Mouse (Mus musculus): ENCODE data around the gene Ece2. TPM values are rescaled to one million over a fixed set of nuclear protein-coding genes. Genes with fewer than 3 reads are reported as not detected.

The Ece2 gene
- total RNA-seq (2017): not detected in 2 replicates

DNA sequence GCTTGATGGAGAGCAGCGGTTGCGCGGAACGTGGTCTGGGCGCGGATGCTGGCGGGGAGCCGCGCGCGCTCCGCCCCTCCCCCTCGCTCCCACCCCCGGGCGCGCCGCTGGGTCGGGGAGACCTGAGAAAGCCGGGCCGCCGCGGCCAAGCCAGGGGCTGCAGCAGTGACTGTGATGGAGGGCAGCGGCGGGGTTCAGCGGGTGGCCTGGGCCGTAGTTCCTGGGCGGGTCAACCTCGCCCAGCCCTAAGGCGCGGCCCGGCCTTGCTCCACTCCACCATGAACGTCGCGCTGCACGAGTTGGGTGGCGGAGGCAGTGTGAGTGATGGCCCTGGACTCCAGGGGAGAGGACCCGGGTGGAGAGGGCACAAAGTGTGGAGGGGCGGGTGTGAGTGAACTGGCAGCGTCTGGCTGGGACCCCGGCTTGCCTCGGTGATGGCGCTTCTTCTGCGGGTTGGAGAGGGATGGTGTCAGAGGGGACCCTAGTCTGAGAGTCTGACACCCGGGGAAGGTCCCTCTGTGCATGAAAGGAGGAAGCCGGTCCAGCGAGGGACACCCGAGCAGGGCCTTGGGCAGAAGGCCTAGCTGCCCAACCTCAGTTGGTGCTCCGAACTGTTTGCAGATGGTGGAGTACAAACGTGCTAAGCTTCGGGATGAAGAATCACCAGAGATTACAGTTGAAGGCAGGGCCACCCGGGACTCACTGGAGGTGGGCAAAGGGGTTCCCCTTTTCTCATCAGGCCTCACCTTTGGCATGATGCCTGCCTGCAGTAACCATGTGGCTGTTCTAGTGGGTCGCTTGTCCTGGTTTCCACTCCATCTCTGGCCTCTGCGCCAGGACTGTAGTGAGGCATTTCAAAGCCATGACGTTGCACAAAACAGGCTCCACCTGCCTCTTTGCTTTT is at the start of gene Ece2:
Gene Ece2 (plus strand): TSS at position 98 of the 904 bp plus-strand sequence.
- no peak for ATAC-seq (ENCODE audit: extremely low read depth, insufficient number of reproducible peaks, low FRiP score, poor library complexity, severe bottlenecking)

- no peak for ATAC-seq (ENCODE audit: extremely low read depth, insufficient number of reproducible peaks, low FRiP score, poor library complexity, severe bottlenecking)
Observed at GRCm38 (mm10) chr16:20589366-20589938, 40.2 kb upstream of the Ece2 start, which contains the start of gene Vwa5b2. Vwa5b2 (plus strand) TSS chr16:20589471.

DNA sequence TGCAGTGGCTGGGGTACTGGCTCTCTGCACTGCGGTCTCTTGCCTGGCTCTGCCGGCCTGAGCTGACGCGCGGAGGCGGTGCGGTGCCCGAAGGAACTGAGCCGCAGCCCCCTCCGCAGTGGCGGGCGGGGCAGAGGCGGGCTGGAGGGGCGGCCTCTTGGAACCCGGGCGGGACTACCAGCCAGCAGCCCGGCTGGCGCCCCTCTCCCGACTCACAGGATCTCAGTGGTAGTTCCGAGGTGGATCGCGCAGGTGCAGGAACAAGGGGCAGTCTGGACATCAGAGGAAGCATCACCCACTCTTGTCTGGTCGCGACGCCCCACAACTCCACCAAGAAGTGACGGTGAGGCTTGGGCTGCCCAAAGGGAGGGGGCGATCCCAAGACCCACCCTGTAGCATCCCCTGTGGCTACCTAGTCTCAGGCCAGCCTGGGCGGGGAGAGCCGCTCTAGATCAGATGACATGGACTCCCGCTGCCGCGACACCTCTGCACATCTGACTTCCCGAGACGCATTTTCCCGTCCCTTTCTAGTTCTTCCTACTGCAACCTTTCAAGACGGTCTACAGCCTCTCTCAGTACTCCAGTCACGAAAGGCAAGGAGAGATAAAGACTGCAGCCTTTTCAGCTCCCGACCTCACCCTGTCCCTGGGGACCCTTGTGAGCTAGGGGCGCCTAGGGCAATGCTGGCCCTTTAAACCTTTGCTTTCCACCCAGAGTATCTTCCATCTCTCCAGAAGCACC is 39.5 kb upstream of the Ece2 start:
- ATAC-seq (ENCODE audit: extremely low read depth, insufficient number of reproducible peaks, low FRiP score, poor library complexity, severe bottlenecking): no peak

DNA sequence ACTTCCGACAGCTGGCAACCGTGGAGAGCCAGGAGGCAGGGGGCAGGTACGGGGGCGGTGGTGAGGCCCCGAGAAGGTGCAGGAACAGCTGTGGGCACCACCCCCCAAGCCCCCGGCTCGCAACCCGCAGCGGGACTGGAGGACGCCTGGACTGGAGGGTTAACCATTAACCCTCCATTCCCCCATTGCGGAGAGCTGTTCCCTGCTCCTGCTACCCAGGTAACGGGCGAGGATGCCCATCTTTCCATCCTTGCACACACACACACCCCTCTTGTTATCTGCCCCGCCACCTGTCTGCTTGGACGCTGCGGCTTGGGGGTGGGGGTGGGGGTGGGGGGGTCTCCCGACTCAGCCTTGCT is 39.0 kb upstream of the Ece2 start:
- no peak for ATAC-seq (ENCODE audit: extremely low read depth, insufficient number of reproducible peaks, low FRiP score, poor library complexity, severe bottlenecking)

DNA sequence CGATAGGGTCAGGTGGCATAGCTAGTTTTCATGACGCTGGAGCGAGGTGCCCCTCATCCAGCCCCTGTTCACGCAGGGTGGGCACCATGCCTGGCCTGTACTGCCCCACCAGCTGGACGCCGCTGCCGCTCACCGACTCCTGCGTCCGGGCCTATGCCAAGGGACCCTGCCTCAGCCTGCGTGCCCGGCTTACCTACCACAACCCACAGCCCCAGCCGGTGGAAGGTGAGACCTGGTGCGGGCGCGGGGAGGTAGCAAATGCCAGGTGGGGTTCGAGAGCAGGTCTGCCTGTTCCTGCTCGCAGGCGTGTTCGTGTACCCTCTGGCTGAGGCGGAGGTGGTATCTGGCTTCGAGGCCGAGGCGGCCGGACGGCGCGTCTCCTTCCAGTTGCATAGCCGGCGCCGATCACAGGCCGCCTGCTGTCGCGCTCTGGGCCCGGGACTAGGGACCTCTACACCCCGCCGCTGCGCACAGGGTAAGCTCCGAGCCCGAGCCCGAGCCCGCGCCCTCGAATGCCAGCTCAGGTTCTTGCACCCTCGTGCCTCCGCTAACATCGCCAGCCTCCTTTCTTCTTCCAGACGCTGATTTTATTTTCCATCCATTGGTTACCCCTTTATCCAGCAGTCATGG is 38.4 kb upstream of the Ece2 start:
- ATAC-seq (ENCODE audit: extremely low read depth, insufficient number of reproducible peaks, low FRiP score, poor library complexity, severe bottlenecking): no peak

GRCm38 (mm10) chr16:20595060-20595673 is 34.5 kb upstream of the Ece2 start:
- ATAC-seq (ENCODE audit: extremely low read depth, insufficient number of reproducible peaks, low FRiP score, poor library complexity, severe bottlenecking): no peak

- ATAC-seq (ENCODE audit: extremely low read depth, insufficient number of reproducible peaks, low FRiP score, poor library complexity, severe bottlenecking): no peak
Observed at GRCm38 (mm10) chr16:20595737-20596136, 33.9 kb upstream of the Ece2 start.

GRCm38 (mm10) chr16:20596687-20597441 is 32.8 kb upstream of the Ece2 start:
- no peak for ATAC-seq (ENCODE audit: extremely low read depth, insufficient number of reproducible peaks, low FRiP score, poor library complexity, severe bottlenecking)

- no peak for ATAC-seq (ENCODE audit: extremely low read depth, insufficient number of reproducible peaks, low FRiP score, poor library complexity, severe bottlenecking)
Observed at GRCm38 (mm10) chr16:20600511-20600910, 29.1 kb upstream of the Ece2 start.

DNA sequence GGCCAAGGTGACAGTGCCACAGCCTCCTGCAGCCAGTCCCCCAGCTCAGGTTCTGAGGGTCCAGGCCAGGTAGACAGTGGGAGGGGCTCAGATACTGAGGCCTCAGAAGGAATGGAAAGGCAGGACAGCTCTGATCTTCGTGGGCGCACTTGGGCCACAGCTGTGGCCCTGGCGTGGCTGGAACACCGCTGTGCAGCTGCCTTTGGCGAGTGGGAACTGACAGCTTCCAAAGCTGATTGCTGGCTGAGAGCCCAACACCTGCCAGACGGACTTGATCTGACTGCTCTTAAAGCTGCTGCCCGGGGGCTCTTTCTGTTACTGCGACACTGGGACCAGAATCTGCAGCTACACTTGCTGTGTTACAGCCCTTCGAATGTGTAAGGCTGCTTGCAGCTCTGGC is 24.9 kb upstream of the Ece2 start:
- no peak for ATAC-seq (ENCODE audit: extremely low read depth, insufficient number of reproducible peaks, low FRiP score, poor library complexity, severe bottlenecking)

GRCm38 (mm10) chr16:20610501-20611356 is 18.9 kb upstream of the Ece2 start:
- peak; percentile 72 for ATAC-seq (ENCODE audit: extremely low read depth, insufficient number of reproducible peaks, low FRiP score, poor library complexity, severe bottlenecking)

DNA sequence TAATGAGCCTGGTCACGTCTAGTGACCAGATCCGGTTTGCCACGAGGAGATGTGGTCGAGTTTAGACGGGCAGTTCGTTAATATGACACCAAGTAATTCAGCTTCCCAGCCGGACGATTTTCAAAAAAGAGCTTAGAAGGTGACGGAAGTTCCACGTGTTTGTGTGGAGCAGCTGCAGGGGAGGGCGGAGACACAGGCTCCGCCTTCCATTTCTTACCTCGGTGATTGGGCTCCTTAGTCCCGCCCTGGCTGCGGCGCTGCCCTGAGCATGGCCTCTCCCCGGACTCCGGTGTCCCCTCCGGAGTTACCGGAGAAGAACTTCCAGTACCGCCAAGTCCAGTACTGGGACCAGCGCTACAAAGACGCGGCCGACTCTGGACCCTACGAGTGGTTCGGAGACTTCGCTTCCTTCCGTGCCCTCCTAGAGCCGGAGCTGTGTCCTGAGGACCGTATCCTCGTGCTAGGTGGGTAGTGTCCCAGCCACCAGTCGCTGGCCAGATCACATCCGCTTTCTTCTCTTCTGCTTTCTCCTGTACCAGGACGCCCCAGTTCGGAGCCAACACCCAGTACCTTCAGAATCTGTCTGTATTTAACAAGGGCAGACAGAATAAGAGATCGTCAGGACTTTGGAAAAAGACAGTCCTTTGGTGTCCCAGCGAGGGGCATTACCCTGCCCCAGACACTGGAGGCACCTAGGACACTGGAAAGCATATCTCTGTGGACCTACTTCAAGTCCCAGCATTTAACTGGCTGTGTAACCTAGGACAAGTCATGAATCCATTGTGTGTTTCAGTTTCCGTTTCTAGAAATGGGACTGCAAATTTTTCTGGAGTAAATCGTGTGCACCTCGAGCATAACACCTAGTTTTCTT is 18.0 kb upstream of the Ece2 start, which contains the start of the genes Eef1akmt4, Gm49333 and Alg3:
Gene Eef1akmt4 (plus strand): TSS at position 237 of the 871 bp plus-strand sequence.
Gene Gm49333 (plus strand): TSS at position 254 of the 871 bp plus-strand sequence.
Gene Alg3 (minus strand): TSS at position 379 of the 871 bp plus-strand sequence.
- peak; percentile 92 for ATAC-seq (ENCODE audit: extremely low read depth, insufficient number of reproducible peaks, low FRiP score, poor library complexity, severe bottlenecking)

- no peak for ATAC-seq (ENCODE audit: extremely low read depth, insufficient number of reproducible peaks, low FRiP score, poor library complexity, severe bottlenecking)
Observed at GRCm38 (mm10) chr16:20619541-20620398, 9.9 kb upstream of the Ece2 start.

DNA sequence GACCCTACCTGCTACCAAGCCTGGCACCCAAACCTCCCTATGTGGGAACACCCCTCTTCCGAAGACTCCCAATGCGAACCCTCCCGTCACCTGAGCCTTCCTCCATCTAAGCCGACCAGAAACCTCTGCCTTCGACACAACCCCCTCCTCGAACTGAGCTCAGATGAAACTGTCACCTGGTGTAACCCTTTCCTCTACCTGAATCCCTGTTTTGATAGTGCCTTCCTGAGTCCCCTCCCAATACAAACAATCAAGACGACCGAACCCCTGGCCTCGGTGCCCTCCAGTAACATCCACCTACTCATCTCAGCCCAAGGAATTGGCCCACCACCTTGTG is 9.3 kb upstream of the Ece2 start:
- no peak for ATAC-seq (ENCODE audit: extremely low read depth, insufficient number of reproducible peaks, low FRiP score, poor library complexity, severe bottlenecking)

DNA sequence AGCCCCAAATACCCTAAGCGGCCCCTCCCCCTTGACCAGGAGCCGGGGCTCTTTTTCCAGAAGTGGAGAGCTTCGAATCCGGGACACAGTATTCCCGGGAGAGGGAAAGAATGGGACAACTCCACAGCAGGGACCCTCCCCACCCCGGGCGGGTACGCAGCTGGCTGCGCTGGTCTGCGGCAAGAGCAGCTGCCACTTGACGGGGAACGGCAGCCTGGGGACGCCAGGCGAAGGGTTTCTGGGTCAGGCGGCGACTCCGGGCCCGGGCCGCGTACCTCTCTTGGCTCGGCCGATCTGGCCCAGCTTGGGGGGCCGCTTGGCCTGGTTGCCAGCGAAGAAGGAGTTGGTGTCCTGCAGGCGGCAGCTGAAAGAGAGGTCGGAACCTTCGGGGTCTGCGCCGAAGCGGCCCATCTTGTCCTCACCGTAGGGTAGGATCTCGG is 8.9 kb upstream of the Ece2 start:
- ATAC-seq (ENCODE audit: extremely low read depth, insufficient number of reproducible peaks, low FRiP score, poor library complexity, severe bottlenecking): no peak

All from neutrophil, adult 5-6 weeks (primary cell).